Mouse (Mus musculus) megakaryocyte, embryonic 14.5 days (primary cell): ENCODE measurements at regions not wholly inside any gene's neighbourhood (a gene's known extent, or its start where the extent isn't known, plus 50 kb on each side); places are given as distances from the start of the nearest gene placed in this dataset.

ENCODE experiments used
- H3K27me3 ChIP-seq: replicated peaks from 2 replicates; pipeline ENCODE3; 2012; ENCODE audit warnings: inconsistent platforms
- H3K36me3 ChIP-seq: replicated peaks from 2 replicates; pipeline ENCODE3; 2012; ENCODE audit warnings: low read length, inconsistent platforms, mixed read lengths
- H3K4me1 ChIP-seq: 2 replicates; pipeline ENCODE4 v1.6.1; 2012; ENCODE audit warnings: inconsistent platforms
- H3K4me3 ChIP-seq: replicated peaks from 2 replicates; pipeline ENCODE3; 2012; ENCODE audit warnings: moderate library complexity, mild to moderate bottlenecking, inconsistent platforms
- H3K9me3 ChIP-seq: 2 replicates; pipeline ENCODE4 v1.6.1; 2012; ENCODE audit warnings: inconsistent platforms
- FLI1 ChIP-seq: IDR thresholded peaks from 2 replicates; pipeline ENCODE4 v1.6.1; 2012; ENCODE audit warnings: low read length, inconsistent platforms, mixed read lengths
- GATA1 ChIP-seq: IDR thresholded peaks from 3 replicates; pipeline ENCODE4 v1.6.1; 2012; ENCODE audit warnings: mixed read lengths, low read length, inconsistent platforms, borderline replicate concordance

- no peaks in the 10 kb centered on the region for H3K27me3 ChIP-seq
- no peak overlapping the region for H3K4me3 ChIP-seq
- no peak for TF ChIP-seq FLI1
- TF ChIP-seq GATA1 = no peak
- H3K36me3 ChIP-seq = no peaks in the 10 kb centered on the region
- no peaks in the 10 kb centered on the region; the same call in 1 of the 2 replicates for H3K4me1 ChIP-seq
- peaks cover 18% of the 10 kb centered on the region for H3K9me3 ChIP-seq
Measured at GRCm38 (mm10) chr10:67713098-67713497, 164.3 kb upstream of the Ado start.

- Histone ChIP-seq H3K9me3 (peaks cover 18% of the 10 kb centered on the region), H3K4me1 (no peaks in the 10 kb centered on the region; the same call in 1 of the 2 replicates), H3K4me3 (no peak overlapping the region), H3K27me3 (no peaks in the 10 kb centered on the region), H3K36me3 (no peaks in the 10 kb centered on the region)
- TF ChIP-seq GATA1 = no peak
- TF ChIP-seq FLI1 = no peak
Measured at GRCm38 (mm10) chr10:67712665-67713064, 163.9 kb upstream of the Ado start.

GRCm38 (mm10) chr10:67711961-67712360, 163.2 kb upstream of the Ado start:
- H3K36me3 ChIP-seq = no peaks in the 10 kb centered on the region
- TF ChIP-seq GATA1 (no peak), FLI1 (no peak)
- no peaks in the 10 kb centered on the region; the same call in 1 of the 2 replicates for H3K4me1 ChIP-seq
- H3K27me3 ChIP-seq = no peaks in the 10 kb centered on the region
- H3K9me3 ChIP-seq = peaks cover 18% of the 10 kb centered on the region
- no peak overlapping the region for H3K4me3 ChIP-seq

DNA sequence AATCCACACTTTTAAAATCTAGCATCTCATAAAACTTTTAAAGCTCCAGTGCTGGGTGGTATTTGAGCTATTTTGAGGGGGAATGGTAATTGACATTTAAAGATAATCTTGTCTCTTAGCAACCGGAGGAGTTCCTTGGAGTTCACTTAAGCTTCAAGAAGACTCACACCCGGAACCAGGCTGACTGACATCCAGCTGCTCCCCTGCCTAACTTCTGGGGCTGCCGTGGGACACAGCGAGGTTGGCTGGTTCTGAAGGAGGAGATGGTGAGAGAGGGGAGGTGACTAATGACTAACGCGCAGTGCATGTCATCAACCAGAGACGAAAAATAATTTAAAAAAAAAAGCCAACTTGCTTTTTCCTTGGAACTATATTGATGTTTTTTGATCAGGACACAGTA, 157.7 kb upstream of the Ado start:
- Histone ChIP-seq H3K4me1 (peaks cover 3% of the 10 kb centered on the region), H3K36me3 (no peaks in the 10 kb centered on the region), H3K27me3 (peaks cover 1% of the 10 kb centered on the region), H3K4me3 (no peak overlapping the region), H3K9me3 (peaks cover 3% of the 10 kb centered on the region)
- no peak for TF ChIP-seq GATA1
- no peak for TF ChIP-seq FLI1

- peaks cover 4% of the 10 kb centered on the region for H3K27me3 ChIP-seq
- H3K9me3 ChIP-seq = 0 out of 2 replicates have a peak, but pooled peaks cover 3% of the 10 kb centered on the region
- TF ChIP-seq GATA1 (no peak), FLI1 (no peak)
Measured at GRCm38 (mm10) chr10:67702783-67703455, 154.2 kb upstream of the Ado start.

GRCm38 (mm10) chr10:67697401-67698195, 148.8 kb upstream of the Ado start:
- Histone ChIP-seq H3K4me1 (peaks cover 30% of the 10 kb centered on the region), H3K4me3 (no peak overlapping the region), H3K36me3 (no peaks in the 10 kb centered on the region), H3K9me3 (0 out of 2 replicates have a peak, but pooled peaks cover 3% of the 10 kb centered on the region), H3K27me3 (peaks cover 7% of the 10 kb centered on the region)
- TF ChIP-seq GATA1 (no peak), FLI1 (no peak)

More at GRCm38 (mm10) chr10:67702783-67703455, 154.2 kb upstream of the Ado start:
- Histone ChIP-seq H3K4me1 (peaks cover 3% of the 10 kb centered on the region; the same call in 1 of the 2 replicates), H3K36me3 (no peaks in the 10 kb centered on the region), H3K4me3 (no peak overlapping the region)

DNA sequence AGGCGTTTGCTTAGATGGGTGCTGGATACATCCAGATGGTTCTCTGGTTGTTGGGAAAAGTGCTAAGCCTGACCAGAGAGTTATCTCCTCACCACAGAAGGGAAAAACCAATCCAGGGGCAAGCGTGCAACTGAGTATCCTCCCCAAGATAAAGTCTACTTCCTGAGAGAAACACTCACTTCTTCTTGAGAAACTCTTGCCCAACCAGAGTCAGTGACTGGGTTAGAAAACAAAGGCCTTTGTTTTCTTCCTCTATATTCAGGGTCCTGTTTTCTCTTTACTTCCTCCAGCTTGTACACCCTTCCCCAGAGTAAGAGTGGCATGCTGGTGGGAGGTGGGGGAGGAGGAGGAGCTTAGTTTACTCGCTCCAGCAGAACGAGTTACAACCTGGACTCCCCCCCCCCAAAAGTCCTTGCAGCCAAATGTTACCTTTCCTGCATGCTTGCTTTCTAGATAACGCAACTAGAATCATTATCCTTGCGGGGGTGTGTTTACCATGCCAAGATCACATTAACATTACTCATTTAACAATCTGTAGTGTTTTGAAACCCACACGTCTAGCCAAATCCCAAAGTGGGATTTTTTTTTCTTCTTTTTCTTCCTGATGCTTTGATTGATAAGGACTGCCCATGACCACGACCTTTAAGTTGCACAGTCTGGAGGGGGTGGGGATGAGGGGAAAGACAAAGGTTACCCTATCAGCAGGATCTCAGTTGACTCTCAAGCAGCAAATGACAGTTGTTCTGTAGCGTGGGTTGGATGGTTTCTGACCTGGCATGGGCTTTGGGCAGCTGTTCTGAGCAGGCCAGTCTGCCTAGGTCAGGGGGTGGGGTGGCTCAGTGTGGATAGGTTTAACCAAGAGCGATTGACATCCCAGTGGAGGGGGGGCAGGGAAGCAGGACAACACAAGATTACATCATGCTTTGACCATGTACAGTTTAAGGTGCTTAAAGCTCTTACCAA, 147.4 kb upstream of the Ado start:
- H3K9me3 ChIP-seq = 0 out of 2 replicates have a peak, but pooled peaks cover 3% of the 10 kb centered on the region
- peaks cover 6% of the 10 kb centered on the region for H3K27me3 ChIP-seq
- H3K4me3 ChIP-seq = peak overlapping the region; percentile 4
- H3K4me1 ChIP-seq = peaks cover 30% of the 10 kb centered on the region
- no peaks in the 10 kb centered on the region for H3K36me3 ChIP-seq
- no peak for TF ChIP-seq GATA1
- TF ChIP-seq FLI1 = no peak

GRCm38 (mm10) chr10:67694751-67695150, 146.0 kb upstream of the Ado start:
- Histone ChIP-seq H3K9me3 (0 out of 2 replicates have a peak, but pooled peaks cover 2% of the 10 kb centered on the region), H3K27me3 (peaks cover 4% of the 10 kb centered on the region), H3K4me1 (peaks cover 34% of the 10 kb centered on the region), H3K4me3 (peak overlapping the region; percentile 26), H3K36me3 (no peaks in the 10 kb centered on the region)
- TF ChIP-seq GATA1 = no peak
- no peak for TF ChIP-seq FLI1

DNA sequence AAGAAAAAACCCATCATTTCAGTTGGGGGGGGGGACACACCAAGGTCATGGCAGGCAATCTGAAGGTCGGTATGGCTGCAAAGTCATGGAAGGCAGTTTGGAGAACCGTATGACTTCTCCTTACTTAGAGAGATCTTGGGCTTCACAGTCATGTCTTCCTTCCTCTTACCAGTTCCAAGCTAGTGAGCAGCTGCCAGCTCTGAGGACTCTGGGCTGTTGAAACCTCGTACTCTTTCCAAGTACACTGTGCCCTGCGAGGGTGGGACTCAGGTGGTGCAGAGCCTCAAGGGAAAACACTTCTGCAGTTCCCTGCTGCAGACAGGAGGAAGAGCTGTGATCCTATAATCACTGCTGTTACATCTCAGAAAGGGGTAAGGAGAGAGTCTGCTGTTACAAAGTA, 144.8 kb upstream of the Ado start:
- H3K36me3 ChIP-seq = no peaks in the 10 kb centered on the region
- peaks cover 8% of the 10 kb centered on the region for H3K9me3 ChIP-seq
- no peak for TF ChIP-seq FLI1
- TF ChIP-seq GATA1 = no peak
- peaks cover 35% of the 10 kb centered on the region for H3K4me1 ChIP-seq
- H3K4me3 ChIP-seq = no peak overlapping the region
- peaks cover 4% of the 10 kb centered on the region for H3K27me3 ChIP-seq
